Mouse (Mus musculus): ENCODE results near the gene Ppp1r26. TPM values are rescaled to one million over a fixed set of nuclear protein-coding genes. Genes with fewer than 3 reads are reported as not detected.

Gene Ppp1r26
- polyA plus RNA-seq, 1 experiment from 2014 or later: 7.1 TPM

- H3K9ac ChIP-seq: no peak overlapping the region
- peaks cover 9% of the 10 kb centered on the region for H3K4me1 ChIP-seq
- no peaks in the 10 kb centered on the region for H3K27me3 ChIP-seq
- H3K27ac ChIP-seq: no peak overlapping the region
- no peak overlapping the region for H3K4me3 ChIP-seq
- no peak overlapping the region for H3K4me2 ChIP-seq (replicated peaks)
- ATAC-seq (ENCODE audit: low FRiP score, low read depth): no peak
- WGBS: 60% methylated on average over 10 of the region's 10 CpGs
- no peaks in the 10 kb centered on the region for H3K9me3 ChIP-seq
- no peaks in the 10 kb centered on the region for H3K36me3 ChIP-seq
Observed at GRCm38 (mm10) chr2:28415387-28416024, 31.1 kb upstream of the Ppp1r26 start.

- Histone ChIP-seq H3K4me3 (no peak overlapping the region), H3K36me3 (no peaks in the 10 kb centered on the region), H3K27ac (no peak overlapping the region), H3K9ac (no peak overlapping the region), H3K9me3 (no peaks in the 10 kb centered on the region), H3K27me3 (no peaks in the 10 kb centered on the region), H3K4me2 (replicated peaks) (no peak overlapping the region), H3K4me1 (peaks cover 9% of the 10 kb centered on the region)
- ATAC-seq (ENCODE audit: low FRiP score, low read depth): no peak
- WGBS: 75% methylated on average over 1 of the region's 1 CpGs
Observed at GRCm38 (mm10) chr2:28416511-28416910, 30.1 kb upstream of the Ppp1r26 start.

GRCm38 (mm10) chr2:28418034-28418433 lies 28.6 kb upstream of the Ppp1r26 start:
- H3K27me3 ChIP-seq: no peaks in the 10 kb centered on the region
- no peak overlapping the region for H3K4me3 ChIP-seq
- no peak overlapping the region for H3K4me2 ChIP-seq (replicated peaks)
- no peaks in the 10 kb centered on the region for H3K36me3 ChIP-seq
- WGBS: 40% methylated on average over 2 of the region's 2 CpGs
- peaks cover 9% of the 10 kb centered on the region for H3K4me1 ChIP-seq
- no peak overlapping the region for H3K27ac ChIP-seq
- H3K9ac ChIP-seq: no peak overlapping the region
- ATAC-seq (ENCODE audit: low FRiP score, low read depth): no peak
- H3K9me3 ChIP-seq: no peaks in the 10 kb centered on the region

GRCm38 (mm10) chr2:28419898-28420297 lies 26.7 kb upstream of the Ppp1r26 start:
- no peak; the same call in 1 of the 2 replicates for ATAC-seq (ENCODE audit: low FRiP score, low read depth)

GRCm38 (mm10) chr2:28423167-28423566 lies 23.4 kb upstream of the Ppp1r26 start:
- H3K4me3 ChIP-seq: no peak overlapping the region
- 39% methylated on average over 3 of the region's 3 CpGs for WGBS
- no peak overlapping the region for H3K9ac ChIP-seq
- H3K4me1 ChIP-seq: peaks cover 7% of the 10 kb centered on the region; the same call in 1 of the 2 replicates
- H3K27ac ChIP-seq: no peak overlapping the region
- no peaks in the 10 kb centered on the region for H3K36me3 ChIP-seq
- no peaks in the 10 kb centered on the region for H3K9me3 ChIP-seq
- no peaks in the 10 kb centered on the region for H3K27me3 ChIP-seq
- no peak overlapping the region for H3K4me2 ChIP-seq (replicated peaks)
- ATAC-seq (ENCODE audit: low FRiP score, low read depth): no peak

More at GRCm38 (mm10) chr2:28419898-28420297, 26.7 kb upstream of the Ppp1r26 start:
- 15% methylated on average over 4 of the region's 4 CpGs for WGBS
- H3K36me3 ChIP-seq: no peaks in the 10 kb centered on the region
- no peaks in the 10 kb centered on the region for H3K9me3 ChIP-seq
- H3K27ac ChIP-seq: no peak overlapping the region
- no peaks in the 10 kb centered on the region for H3K27me3 ChIP-seq
- no peak overlapping the region for H3K4me3 ChIP-seq
- H3K4me2 ChIP-seq (replicated peaks): no peak overlapping the region
- H3K4me1 ChIP-seq: peaks cover 11% of the 10 kb centered on the region
- no peak overlapping the region for H3K9ac ChIP-seq

- peaks cover 7% of the 10 kb centered on the region; the same call in 1 of the 2 replicates for H3K4me1 ChIP-seq
- ATAC-seq (ENCODE audit: low FRiP score, low read depth): no peak
- no peak overlapping the region for H3K4me2 ChIP-seq (replicated peaks)
- no peaks in the 10 kb centered on the region for H3K27me3 ChIP-seq
- H3K27ac ChIP-seq: no peak overlapping the region
- no peak overlapping the region for H3K4me3 ChIP-seq
- WGBS: 77% methylated on average over 6 of the region's 6 CpGs
- no peaks in the 10 kb centered on the region for H3K36me3 ChIP-seq
- H3K9me3 ChIP-seq: no peaks in the 10 kb centered on the region
- H3K9ac ChIP-seq: no peak overlapping the region
Observed at GRCm38 (mm10) chr2:28427226-28427625, 19.4 kb upstream of the Ppp1r26 start.

GRCm38 (mm10) chr2:28430846-28431245 lies 15.8 kb upstream of the Ppp1r26 start:
- H3K27ac ChIP-seq: no peak overlapping the region
- no peak overlapping the region for H3K4me2 ChIP-seq (replicated peaks)
- no peak for ATAC-seq (ENCODE audit: low FRiP score, low read depth)
- no peaks in the 10 kb centered on the region for H3K27me3 ChIP-seq
- no peaks in the 10 kb centered on the region for H3K36me3 ChIP-seq
- no peak overlapping the region for H3K9ac ChIP-seq
- no peak overlapping the region for H3K4me3 ChIP-seq
- peaks cover 6% of the 10 kb centered on the region; the same call in 1 of the 2 replicates for H3K4me1 ChIP-seq
- 48% methylated on average over 6 of the region's 6 CpGs for WGBS
- no peaks in the 10 kb centered on the region for H3K9me3 ChIP-seq

- Histone ChIP-seq H3K4me2 (replicated peaks) (no peak overlapping the region), H3K9ac (no peak overlapping the region), H3K4me1 (peaks cover 6% of the 10 kb centered on the region; the same call in 1 of the 2 replicates), H3K27ac (no peak overlapping the region; the same call in 1 of the 2 replicates), H3K4me3 (no peak overlapping the region), H3K36me3 (no peaks in the 10 kb centered on the region), H3K9me3 (no peaks in the 10 kb centered on the region), H3K27me3 (no peaks in the 10 kb centered on the region)
- ATAC-seq (ENCODE audit: low FRiP score, low read depth): no peak
- WGBS: 7% methylated on average over 1 of the region's 1 CpGs
Observed at GRCm38 (mm10) chr2:28432811-28433210, 13.8 kb upstream of the Ppp1r26 start.

GRCm38 (mm10) chr2:28433512-28433911 lies 13.1 kb upstream of the Ppp1r26 start:
- H3K4me2 ChIP-seq (replicated peaks): no peak overlapping the region
- WGBS: 39% methylated on average over 2 of the region's 2 CpGs
- H3K36me3 ChIP-seq: no peaks in the 10 kb centered on the region
- no peak overlapping the region for H3K27ac ChIP-seq
- H3K4me3 ChIP-seq: no peak overlapping the region
- H3K9ac ChIP-seq: no peak overlapping the region
- H3K27me3 ChIP-seq: no peaks in the 10 kb centered on the region
- H3K9me3 ChIP-seq: no peaks in the 10 kb centered on the region
- no peak for ATAC-seq (ENCODE audit: low FRiP score, low read depth)
- peaks cover 6% of the 10 kb centered on the region; the same call in 1 of the 2 replicates for H3K4me1 ChIP-seq

GRCm38 (mm10) chr2:28435401-28435800 lies 11.2 kb upstream of the Ppp1r26 start:
- H3K4me2 ChIP-seq (replicated peaks): no peak overlapping the region
- no peak overlapping the region for H3K9ac ChIP-seq
- WGBS: 89% methylated on average over 11 of the region's 11 CpGs
- H3K9me3 ChIP-seq: no peaks in the 10 kb centered on the region
- no peak for ATAC-seq (ENCODE audit: low FRiP score, low read depth)
- no peaks in the 10 kb centered on the region for H3K27me3 ChIP-seq
- no peak overlapping the region for H3K4me3 ChIP-seq
- peaks cover 6% of the 10 kb centered on the region; the same call in 1 of the 2 replicates for H3K4me1 ChIP-seq
- H3K36me3 ChIP-seq: no peaks in the 10 kb centered on the region
- no peak overlapping the region for H3K27ac ChIP-seq

- H3K36me3 ChIP-seq: no peaks in the 10 kb centered on the region
- no peak overlapping the region for H3K4me3 ChIP-seq
- 66% methylated on average over 6 of the region's 6 CpGs for WGBS
- no peak overlapping the region for H3K9ac ChIP-seq
- no peak overlapping the region for H3K4me2 ChIP-seq (replicated peaks)
- no peak overlapping the region for H3K27ac ChIP-seq
- no peaks in the 10 kb centered on the region for H3K9me3 ChIP-seq
- 0 out of 2 replicates have a peak, but pooled peaks cover 2% of the 10 kb centered on the region for H3K27me3 ChIP-seq
- peaks cover 2% of the 10 kb centered on the region for H3K4me1 ChIP-seq
- ATAC-seq (ENCODE audit: low FRiP score, low read depth): no peak
Observed at GRCm38 (mm10) chr2:28440842-28441241, 5.8 kb upstream of the Ppp1r26 start.

GRCm38 (mm10) chr2:28445082-28445481 lies 1.5 kb upstream of the Ppp1r26 start:
- no peak overlapping the region for H3K4me3 ChIP-seq
- no peak for ATAC-seq (ENCODE audit: low FRiP score, low read depth)

GRCm38 (mm10) chr2:28446181-28446514 lies 452 bp upstream of the Ppp1r26 start:
- Histone ChIP-seq H3K9me3 (no peaks in the 10 kb centered on the region), H3K27ac (peak overlapping the region; percentile 70; the same call in 1 of the 2 replicates), H3K27me3 (0 out of 2 replicates have a peak, but pooled peaks cover 2% of the 10 kb centered on the region), H3K4me3 (peak overlapping the region; percentile 77), H3K4me1 (peaks cover 15% of the 10 kb centered on the region), H3K36me3 (peaks cover 20% of the 10 kb centered on the region), H3K9ac (peak overlapping the region; percentile 88), H3K4me2 (replicated peaks) (peak overlapping the region; percentile 92)
- ATAC-seq (ENCODE audit: low FRiP score, low read depth): 0 out of 2 replicates have a peak, but pooled peaks have one; percentile 13
- 4% methylated on average over 5 of the region's 5 CpGs for WGBS

More at GRCm38 (mm10) chr2:28445082-28445481, 1.5 kb upstream of the Ppp1r26 start:
- 77% methylated on average over 4 of the region's 4 CpGs for WGBS
- Histone ChIP-seq H3K4me2 (replicated peaks) (no peak overlapping the region), H3K27ac (no peak overlapping the region), H3K27me3 (0 out of 2 replicates have a peak, but pooled peaks cover 2% of the 10 kb centered on the region), H3K9ac (no peak overlapping the region), H3K9me3 (no peaks in the 10 kb centered on the region), H3K36me3 (peaks cover 10% of the 10 kb centered on the region), H3K4me1 (peaks cover 15% of the 10 kb centered on the region)
